Mouse (Mus musculus) small intestine, adult 2 months (tissue): ENCODE measurements at regions not wholly inside any gene's neighbourhood (a gene's known extent, or its start where the extent isn't known, plus 50 kb on each side); places are given as distances from the start of the nearest gene placed in this dataset.

ENCODE experiments used
- CTCF ChIP-seq: fragments of 200-500 bp; IDR thresholded peaks from 2 replicates; pipeline ENCODE4 v1.5.1; 2012; ENCODE audit warnings: low read depth, mild to moderate bottlenecking, control low read depth, inconsistent platforms, low read length, moderate library complexity, mixed read lengths; ENCODE audit not compliant: insufficient replicate concordance, insufficient read length; ENCODE audit errors: extremely low read depth
- POLR2A ChIP-seq: fragments of 200-500 bp; IDR thresholded peaks from 2 replicates; pipeline ENCODE4 v1.6.1; 2012; ENCODE audit warnings: low read depth, mild to moderate bottlenecking, control low read depth, inconsistent platforms, low read length, moderate library complexity

- TF ChIP-seq CTCF (no peak), POLR2A (no peak)
Observed at GRCm38 (mm10) chr8:128202158-128202886, 156.1 kb upstream of the Nrp1 start.
